Mouse (Mus musculus) hindbrain, embryonic 16.5 days (tissue): ENCODE results near the gene Rnf123. TPM values are rescaled to one million over a fixed set of nuclear protein-coding genes. Genes with fewer than 3 reads are reported as not detected.
A peak's percentile ranks its signal among the peaks of the same experiment; 100 is the strongest.

ENCODE experiments used
- ATAC-seq: fragments of 200-750 bp; cut with Nextera tagmentation; 2 replicates; pipeline ENCODE4 v1.8.0; 2017; ENCODE audit warnings: moderate TSS enrichment, moderate library complexity
- H3K27ac ChIP-seq: fragments of 300-500 bp; sonication (generic); 2 replicates; pipeline ENCODE4 v1.5.1; 2014; ENCODE audit warnings: low read depth, mild to moderate bottlenecking, control low read depth, low read length, moderate library complexity
- H3K27me3 ChIP-seq: fragments of 300-500 bp; sonication (generic); replicated peaks from 2 replicates; pipeline ENCODE4 v1.6.1; 2014; ENCODE audit warnings: low read length; ENCODE audit not compliant: control insufficient read depth, insufficient read depth
- H3K36me3 ChIP-seq: fragments of 300-500 bp; sonication (generic); 2 replicates; pipeline ENCODE4 v1.6.1; 2014; ENCODE audit warnings: mild to moderate bottlenecking, low read length, moderate library complexity, mixed read lengths; ENCODE audit not compliant: control insufficient read depth, insufficient read depth
- H3K4me1 ChIP-seq: fragments of 300-500 bp; sonication (generic); 2 replicates; pipeline ENCODE4 v1.6.1; 2014; ENCODE audit warnings: low read depth, low read length; ENCODE audit not compliant: control insufficient read depth, insufficient read depth
- H3K4me2 ChIP-seq: fragments of 300-500 bp; sonication (generic); 2 replicates; pipeline ENCODE4 v1.6.1; 2014; ENCODE audit warnings: mild to moderate bottlenecking, low read length, control low read depth, moderate library complexity
- H3K4me3 ChIP-seq: fragments of 300-500 bp; sonication (generic); 2 replicates; pipeline ENCODE4 v1.5.1; 2014; ENCODE audit warnings: mild to moderate bottlenecking, low read length, control low read depth, moderate library complexity
- H3K9ac ChIP-seq: fragments of 300-500 bp; sonication (generic); 2 replicates; pipeline ENCODE4 v1.6.1; 2014; ENCODE audit warnings: low read depth, mild to moderate bottlenecking, control low read depth, low read length, moderate library complexity
- H3K9me3 ChIP-seq: fragments of 300-500 bp; sonication (generic); 2 replicates; pipeline ENCODE4 v1.6.1; 2014; ENCODE audit warnings: mild to moderate bottlenecking, low read length, moderate library complexity; ENCODE audit not compliant: control insufficient read depth
- WGBS: fragments of 180-500 bp; shearing (Covaris S2); extraction: QIAGEN DNeasy Blood & Tissue Kit; methylation state at CpG from one replicate; pipeline ENCODE4 v1.1.7; 2014; 5-methylcytosine and 5-hydroxymethylcytosine counted together
- polyA plus RNA-seq: library from polyadenylated mRNA; unstranded; fragments of >200 nt; fragmentation: Nextera tagmentation; extraction: Ambion mirVana; gene quantifications from 2 replicates; pipeline ENCODE4 v1.2.1, GENCODE M21; 2015

The Rnf123 gene
- polyA plus RNA-seq, 1 experiment from 2014 or later: 47.6 TPM

GRCm38 (mm10) chr9:108110160-108110559 lies 27.0 kb upstream of the Rnf123 start:
- H3K9me3 ChIP-seq: no peaks in the 10 kb centered on the region
- H3K4me3 ChIP-seq: no peak overlapping the region
- WGBS: 92% methylated on average over 16 of the region's 16 CpGs
- H3K4me2 ChIP-seq: no peak overlapping the region
- peaks cover 30% of the 10 kb centered on the region for H3K36me3 ChIP-seq
- peaks cover 11% of the 10 kb centered on the region for H3K4me1 ChIP-seq
- no peak overlapping the region for H3K9ac ChIP-seq
- no peak for ATAC-seq
- H3K27me3 ChIP-seq: no peaks in the 10 kb centered on the region
- no peak overlapping the region for H3K27ac ChIP-seq

GRCm38 (mm10) chr9:108107867-108108266 lies 24.7 kb upstream of the Rnf123 start:
- ATAC-seq: no peak
- Histone ChIP-seq H3K4me2 (no peak overlapping the region), H3K36me3 (peaks cover 12% of the 10 kb centered on the region), H3K4me1 (peaks cover 14% of the 10 kb centered on the region), H3K9me3 (no peaks in the 10 kb centered on the region), H3K27me3 (no peaks in the 10 kb centered on the region), H3K4me3 (no peak overlapping the region), H3K9ac (no peak overlapping the region), H3K27ac (no peak overlapping the region)
- 96% methylated on average over 16 of the region's 16 CpGs for WGBS

- peaks cover 9% of the 10 kb centered on the region for H3K4me1 ChIP-seq
- no peak overlapping the region for H3K9ac ChIP-seq
- H3K27me3 ChIP-seq: no peaks in the 10 kb centered on the region
- 87% methylated on average over 23 of the region's 23 CpGs for WGBS
- H3K4me3 ChIP-seq: no peak overlapping the region
- H3K9me3 ChIP-seq: no peaks in the 10 kb centered on the region
- peaks cover 11% of the 10 kb centered on the region for H3K36me3 ChIP-seq
- H3K4me2 ChIP-seq: no peak overlapping the region
- ATAC-seq: no peak
- no peak overlapping the region for H3K27ac ChIP-seq
Measured at GRCm38 (mm10) chr9:108106090-108106489, 22.9 kb upstream of the Rnf123 start.

DNA sequence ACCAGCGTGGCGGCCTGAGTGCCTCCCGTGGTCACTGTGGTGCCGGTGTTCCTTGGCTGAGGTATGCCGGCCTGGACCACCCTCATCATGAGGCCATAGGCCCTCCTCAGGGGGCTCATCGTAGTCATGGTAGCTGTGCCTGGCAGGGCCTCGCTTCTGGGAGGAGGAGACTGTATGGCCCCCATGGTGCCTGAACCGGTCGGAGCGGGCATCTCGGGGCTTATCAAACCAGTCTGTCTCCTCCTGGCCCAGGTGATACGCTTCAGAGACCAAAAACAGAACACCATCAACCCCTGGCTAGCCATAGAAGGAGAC lies 22.4 kb upstream of the Rnf123 start:
- Histone ChIP-seq H3K4me1 (peaks cover 6% of the 10 kb centered on the region; the same call in 1 of the 2 replicates), H3K36me3 (peaks cover 11% of the 10 kb centered on the region), H3K9me3 (no peaks in the 10 kb centered on the region), H3K9ac (no peak overlapping the region), H3K4me3 (no peak overlapping the region), H3K4me2 (no peak overlapping the region), H3K27ac (no peak overlapping the region; the same call in 1 of the 2 replicates), H3K27me3 (no peaks in the 10 kb centered on the region)
- 62% methylated on average over 12 of the region's 12 CpGs for WGBS
- 0 out of 2 replicates have a peak, but pooled peaks have one; percentile 38 for ATAC-seq

DNA sequence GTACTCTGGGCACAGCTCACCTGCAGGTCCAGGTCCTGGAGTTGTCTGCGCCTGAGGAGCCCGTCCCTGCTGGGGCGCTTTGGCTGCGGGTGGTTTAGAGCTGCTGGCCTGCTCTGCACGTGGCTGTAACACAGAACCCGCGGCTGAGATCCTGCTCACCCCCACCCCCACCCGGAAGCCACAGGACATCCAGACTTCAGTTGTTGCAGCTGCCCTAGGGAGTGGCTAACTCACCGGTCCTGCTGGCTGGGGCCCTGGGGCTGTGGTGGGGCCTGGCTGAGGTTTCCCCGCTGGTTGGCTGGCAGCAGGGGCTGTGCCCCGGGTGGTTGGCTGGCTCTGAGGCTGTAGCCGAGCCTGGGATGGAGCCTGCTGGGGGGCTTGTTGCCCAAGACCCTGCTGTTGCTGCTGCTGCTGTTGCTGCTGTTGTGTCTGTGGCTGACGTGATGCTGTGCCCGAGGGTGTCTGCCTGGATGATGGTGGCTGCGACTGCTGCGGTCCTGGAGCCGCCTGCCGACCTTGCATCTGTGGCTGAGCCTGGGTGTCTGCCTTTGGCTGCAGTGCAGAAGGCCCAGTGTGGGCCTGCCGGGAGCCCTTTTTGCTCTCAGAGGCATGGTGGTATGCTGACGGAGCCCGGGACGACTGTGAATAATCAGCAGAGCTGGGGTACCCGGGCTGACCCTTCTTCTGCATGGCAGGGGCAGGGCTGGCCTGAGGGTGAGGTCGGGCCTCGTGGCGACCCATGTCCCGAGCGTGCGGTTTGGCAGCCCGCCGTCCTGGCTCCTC lies 21.8 kb upstream of the Rnf123 start:
- no peaks in the 10 kb centered on the region for H3K27me3 ChIP-seq
- H3K4me3 ChIP-seq: no peak overlapping the region
- H3K9ac ChIP-seq: peak overlapping the region; percentile 18; the same call in 1 of the 2 replicates
- 0 out of 2 replicates have a peak, but pooled peaks have one; percentile 26 for ATAC-seq
- WGBS: 30% methylated on average over 30 of the region's 31 CpGs
- H3K27ac ChIP-seq: no peak overlapping the region; the same call in 1 of the 2 replicates
- H3K4me1 ChIP-seq: peaks cover 6% of the 10 kb centered on the region; the same call in 1 of the 2 replicates
- peaks cover 11% of the 10 kb centered on the region for H3K36me3 ChIP-seq
- no peaks in the 10 kb centered on the region for H3K9me3 ChIP-seq
- H3K4me2 ChIP-seq: no peak overlapping the region

DNA sequence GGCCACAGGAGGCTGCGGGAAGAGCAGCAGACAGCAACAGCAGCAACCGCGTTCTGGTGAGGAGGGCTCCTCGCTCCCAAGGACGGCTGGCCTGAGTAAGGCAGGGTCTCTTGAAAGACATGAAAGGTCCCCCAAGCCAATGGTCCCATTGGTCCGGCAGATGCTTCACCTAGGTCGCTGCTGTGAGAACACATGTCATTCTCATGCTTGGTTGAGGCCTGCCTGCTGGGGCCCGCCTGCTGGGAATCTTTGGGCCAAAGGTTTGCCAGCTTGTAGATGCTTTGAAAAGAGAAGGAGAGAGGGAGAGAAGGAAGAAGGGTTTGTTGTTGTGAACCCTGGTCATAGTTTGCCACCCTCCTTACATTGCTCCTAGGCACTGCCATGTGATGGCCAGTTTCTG lies 16.5 kb upstream of the Rnf123 start:
- H3K9ac ChIP-seq: no peak overlapping the region
- ATAC-seq: no peak
- H3K27me3 ChIP-seq: no peaks in the 10 kb centered on the region
- no peak overlapping the region for H3K27ac ChIP-seq
- H3K4me1 ChIP-seq: peaks cover 9% of the 10 kb centered on the region; the same call in 1 of the 2 replicates
- H3K36me3 ChIP-seq: peaks cover 12% of the 10 kb centered on the region
- no peak overlapping the region for H3K4me2 ChIP-seq
- WGBS: 79% methylated on average over 8 of the region's 8 CpGs
- no peak overlapping the region for H3K4me3 ChIP-seq
- H3K9me3 ChIP-seq: no peaks in the 10 kb centered on the region

GRCm38 (mm10) chr9:108095949-108096712 lies 13.0 kb upstream of the Rnf123 start:
- ATAC-seq: no peak
- WGBS: 63% methylated on average over 10 of the region's 10 CpGs
- Histone ChIP-seq H3K9me3 (no peaks in the 10 kb centered on the region), H3K36me3 (peaks cover 14% of the 10 kb centered on the region), H3K27me3 (no peaks in the 10 kb centered on the region), H3K9ac (no peak overlapping the region), H3K4me3 (no peak overlapping the region), H3K4me2 (no peak overlapping the region), H3K4me1 (peaks cover 18% of the 10 kb centered on the region), H3K27ac (no peak overlapping the region)

DNA sequence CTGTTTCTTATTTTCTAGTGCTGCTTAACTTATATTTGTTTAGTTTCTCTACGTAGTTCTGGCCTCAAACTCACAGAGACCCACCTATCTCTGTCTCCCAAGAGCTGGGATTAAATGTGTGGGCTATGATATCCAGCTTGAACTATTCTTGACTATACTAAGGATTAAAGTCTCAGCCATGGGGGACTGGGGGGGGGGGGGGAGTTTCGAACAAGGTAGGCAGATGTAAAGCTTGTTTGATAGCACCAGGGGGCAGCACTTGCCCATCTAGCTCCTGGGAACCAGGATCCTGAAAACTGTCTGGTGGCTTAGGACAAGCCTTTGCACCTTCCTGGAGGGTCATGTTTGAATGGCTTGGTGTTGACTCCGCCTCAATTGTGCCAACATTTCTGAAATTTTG lies 12.4 kb upstream of the Rnf123 start:
- WGBS: 9% methylated on average over 3 of the region's 3 CpGs
- Histone ChIP-seq H3K9ac (no peak overlapping the region), H3K27ac (no peak overlapping the region)

GRCm38 (mm10) chr9:108094998-108095411 lies 11.9 kb upstream of the Rnf123 start:
- Histone ChIP-seq H3K27me3 (no peaks in the 10 kb centered on the region), H3K36me3 (peaks cover 21% of the 10 kb centered on the region)
- peak; percentile 21 for ATAC-seq

More for the DNA sequence above, 12.4 kb upstream of the Rnf123 start:
- H3K36me3 ChIP-seq: peaks cover 18% of the 10 kb centered on the region
- no peaks in the 10 kb centered on the region for H3K27me3 ChIP-seq
- no peak for ATAC-seq
- no peaks in the 10 kb centered on the region for H3K9me3 ChIP-seq
- H3K4me2 ChIP-seq: peak overlapping the region; percentile 82
- peak overlapping the region; percentile 73 for H3K4me3 ChIP-seq
- peaks cover 18% of the 10 kb centered on the region for H3K4me1 ChIP-seq

More at GRCm38 (mm10) chr9:108094998-108095411, 11.9 kb upstream of the Rnf123 start:
- peak overlapping the region; percentile 82 for H3K4me2 ChIP-seq
- H3K9ac ChIP-seq: peak overlapping the region; percentile 82
- peak overlapping the region; percentile 73 for H3K4me3 ChIP-seq
- H3K4me1 ChIP-seq: peaks cover 18% of the 10 kb centered on the region
- H3K27ac ChIP-seq: peak overlapping the region; percentile 78; the same call in 1 of the 2 replicates
- no peaks in the 10 kb centered on the region for H3K9me3 ChIP-seq
- WGBS: 0% methylated on average over 16 of the region's 16 CpGs
